Mouse (Mus musculus): ENCODE results near the gene Ncoa3. TPM values are rescaled to one million over a fixed set of nuclear protein-coding genes. Genes with fewer than 3 reads are reported as not detected.

Gene Ncoa3
- total RNA-seq, 2 experiments from 2014 or later: 9.2 to 10.4 TPM

GRCm38 (mm10) chr2:166121681-166122355, 129.4 kb downstream of the Ncoa3 start:
- no peak for ATAC-seq (replicated peaks; ENCODE audit: low FRiP score, poor library complexity, severe bottlenecking)

- no peak for ATAC-seq (replicated peaks; ENCODE audit: low FRiP score, poor library complexity, severe bottlenecking)
These were observed 130.3 kb downstream of the Ncoa3 start for GRCm38 (mm10) chr2:166122781-166123180.

Other genes with a start within 250 kb of the Ncoa3 start
- gene Zmynd8, start 93.6 kb upstream of the Ncoa3 start, total RNA-seq (2015; ENCODE audit: low replicate concordance): 60.1 and 81.1 TPM in 2 replicates
- gene Zmynd8, start 93.6 kb upstream of the Ncoa3 start, total RNA-seq (2017; ENCODE audit: low replicate concordance): 83.9 and 95.3 TPM in 2 replicates
- gene Sulf2, start 163.0 kb downstream of the Ncoa3 start, total RNA-seq (2015; ENCODE audit: low replicate concordance): 2.5 and 5.4 TPM in 2 replicates
- 1.1 and 6.0 TPM in 2 replicates for gene Sulf2, start 163.0 kb downstream of the Ncoa3 start, total RNA-seq (2017; ENCODE audit: low replicate concordance)

Measured in erythroblast, adult 5-6 weeks (primary cell).